Mouse (Mus musculus) ES-E14 (cell line): ENCODE data around the gene Mfsd4a.

Source experiments
- CHD2 ChIP-seq: IDR thresholded peaks from 2 replicates; pipeline ENCODE4 v1.6.1; 2014; ENCODE audit warnings: mild to moderate bottlenecking, low read depth, low read length, inconsistent platforms
- HCFC1 ChIP-seq: IDR thresholded peaks from 2 replicates; pipeline ENCODE4 v1.6.1; 2012; ENCODE audit warnings: low read length, inconsistent platforms, borderline replicate concordance; ENCODE audit not compliant: insufficient read depth
- MAFK ChIP-seq: IDR thresholded peaks from 2 replicates; pipeline ENCODE4 v1.6.1; 2014; ENCODE audit warnings: mild to moderate bottlenecking, low read depth, low read length, inconsistent platforms; ENCODE audit not compliant: insufficient read depth
- ZC3H11A ChIP-seq: IDR thresholded peaks from 2 replicates; pipeline ENCODE4 v1.6.1; 2012; ENCODE audit warnings: low read depth, mild to moderate bottlenecking, inconsistent platforms, low read length, borderline replicate concordance
- ZNF384 ChIP-seq: IDR thresholded peaks from 2 replicates; pipeline ENCODE4 v1.6.1; 2012; ENCODE audit warnings: low read depth, low read length, inconsistent platforms

GRCm38 (mm10) chr1:132090266-132090665, 22.4 kb upstream of the Mfsd4a start:
- no peak for TF ChIP-seq HCFC1
- TF ChIP-seq CHD2, result no peak
- TF ChIP-seq MAFK, result no peak
- TF ChIP-seq ZC3H11A, result no peak
- no peak for TF ChIP-seq ZNF384
